Mouse (Mus musculus) lung, postnatal 0 days (tissue): Measurements from ENCODE around the gene Fkbp10.

Experiments
- CTCF ChIP-seq: IDR thresholded peaks from 2 replicates; pipeline ENCODE4 v1.5.1; 2016; ENCODE audit warnings: antibody characterized with exemption, mild to moderate bottlenecking
- EP300 ChIP-seq: IDR thresholded peaks from 2 replicates; pipeline ENCODE4 v1.6.1; 2016; ENCODE audit warnings: antibody characterized with exemption, mild to moderate bottlenecking, control low read depth

DNA sequence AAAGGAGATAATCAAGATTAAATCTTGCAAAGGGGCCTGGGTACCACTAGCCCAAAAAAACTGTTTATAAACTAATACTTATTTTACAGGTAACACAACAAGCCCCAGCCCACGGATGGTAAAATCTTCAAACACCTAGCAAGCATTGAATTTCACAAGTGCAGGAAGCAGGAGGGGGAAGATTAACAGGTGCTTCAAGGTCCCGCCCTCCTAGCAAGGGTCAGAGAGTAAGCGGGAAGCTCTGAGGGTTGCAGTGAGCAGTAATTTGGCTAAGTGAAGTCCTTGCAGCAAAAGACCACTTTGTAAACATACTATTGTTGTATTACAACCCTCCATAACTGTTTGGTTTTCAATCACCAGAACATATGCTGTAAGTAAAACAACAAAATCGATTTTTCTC, 41.8 kb downstream of the Fkbp10 start:
- TF ChIP-seq CTCF (no peak), EP300 (no peak)
